ENCODE assay signal across 13 mouse cellular contexts in the genomic region with DNA sequence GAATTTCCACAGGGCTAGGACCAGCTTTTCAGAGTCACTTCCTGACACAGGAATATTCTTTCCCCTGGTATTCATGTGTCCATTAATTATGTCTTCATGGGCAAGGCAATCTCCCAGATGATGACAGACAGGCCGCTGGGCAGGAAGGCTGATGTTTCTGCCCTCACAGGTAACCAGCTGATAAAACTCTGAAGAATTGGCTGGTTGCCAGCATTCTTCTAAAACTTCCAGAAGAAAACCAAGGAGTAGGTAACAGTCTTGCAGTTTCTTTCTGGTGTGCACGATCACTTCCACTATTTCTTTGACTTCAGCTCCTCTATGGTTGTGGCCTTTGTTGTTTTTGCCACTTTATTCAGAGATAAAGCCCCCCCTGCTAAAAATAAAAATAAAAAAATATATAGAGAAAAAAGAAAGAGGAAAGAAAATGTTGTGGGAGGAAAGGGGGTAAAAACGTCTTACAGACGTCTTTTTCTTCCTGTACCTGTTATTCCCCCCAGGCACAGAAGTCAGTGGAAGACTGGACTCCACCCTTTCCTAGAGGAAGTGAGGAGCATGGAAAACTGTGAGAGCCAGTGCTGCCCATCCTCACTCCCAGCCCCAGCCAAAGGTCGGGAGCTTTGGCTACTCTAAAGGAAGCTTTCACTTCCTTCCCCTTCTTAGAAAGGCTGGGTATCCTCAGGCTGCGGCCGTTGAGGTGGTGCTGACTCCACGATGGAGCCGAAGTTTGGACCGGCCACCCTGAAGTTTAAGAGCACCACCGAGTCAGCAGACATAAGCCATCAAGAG.
DNase-seq lines count a peak whose midpoint lies in the region; ATAC-seq and TF ChIP-seq lines count a peak whose summit lies in the region.
"Had no signal": no experiment of that assay in that cellular context is flagged by ENCODE, and none has a peak within 500 bp of the region (broad histone marks: within the 10 kb centered on the region; RNA-seq: fewer than 3 reads in every experiment).

No protein-coding gene starts in this region.

- TF ChIP-seq CTCF in MEL (IDR thresholded peaks at IDR 0.05 in 2 of 3, conservative IDR thresholded peaks at IDR 0.05 in 1 of 3; ENCODE audit: control insufficient read depth in 1 of 3, insufficient read depth in 1 of 3, low read depth in 2 of 3, low read length in 3 of 3, poor library complexity in 1 of 3, severe bottlenecking in 1 of 3): no peak
- no peak for TF ChIP-seq CTCF in lung, postnatal 0 days (IDR thresholded peaks at IDR 0.05)

- H3K27me3 ChIP-seq in hindbrain, embryonic 10.5 days (ENCODE audit: insufficient read depth, poor library complexity, severe bottlenecking): no peaks in the 10 kb centered on the region
- H3K27me3 ChIP-seq in hindbrain, embryonic 13.5 days: no peaks in the 10 kb centered on the region
- no peaks in the 10 kb centered on the region for H3K27me3 ChIP-seq in MEL (ENCODE audit: control insufficient read depth in 1 of 2, insufficient read depth in 2 of 2, low read length in 2 of 2)
- H3K27me3 ChIP-seq in heart, embryonic 11.5 days (ENCODE audit: control insufficient read depth, insufficient read depth, low read length): no peaks in the 10 kb centered on the region
- H3K27me3 ChIP-seq in lung, postnatal 0 days (replicated peaks; ENCODE audit: insufficient read depth, low read length): no peaks in the 10 kb centered on the region
- H3K27me3 ChIP-seq: hindbrain, embryonic 12.5 days; limb, embryonic 13.5 days had no signal

- H3K4me1 ChIP-seq in hindbrain, embryonic 10.5 days (replicated peaks): peaks cover 32% of the 10 kb centered on the region
- peaks cover 24% of the 10 kb centered on the region for H3K4me1 ChIP-seq in hindbrain, embryonic 13.5 days (replicated peaks)
- H3K4me1 ChIP-seq in MEL (ENCODE audit: control insufficient read depth in 1 of 2, insufficient read depth in 2 of 2, low read length in 2 of 2): peaks cover 20 to 45% of the 10 kb centered on the region in 2 experiments
- peaks cover 34% of the 10 kb centered on the region for H3K4me1 ChIP-seq in heart, embryonic 11.5 days (ENCODE audit: control insufficient read depth, insufficient read depth, low read length)
- peaks cover 14% of the 10 kb centered on the region; the same call in 1 of the 2 replicates for H3K4me1 ChIP-seq in lung, postnatal 0 days (ENCODE audit: insufficient read depth, low read depth, low read length)

- no peak for DNase-seq in hindbrain, embryonic 10.5 days (ENCODE audit: low spot score)
- peak; percentile 45 for DNase-seq in MEL (ENCODE audit: low read depth, low spot score)
- peak; percentile 58 for DNase-seq in lung, postnatal 0 days (ENCODE audit: low spot score)
- no peak for DNase-seq in layer of hippocampus, postnatal 14 days (ENCODE audit: low spot score in 2 of 2)
- DNase-seq in left cerebral cortex, postnatal 14 days (ENCODE audit: low spot score in 2 of 2): no peak
- DNase-seq: cerebellum, postnatal 25 days; layer of hippocampus, adult 9-11 months had no signal

- peak overlapping the region; percentile 77; the same call in 1 of the 2 replicates for H3K27ac ChIP-seq in hindbrain, embryonic 10.5 days
- no peak overlapping the region for H3K27ac ChIP-seq in hindbrain, embryonic 13.5 days
- peak overlapping the region; percentile 98 for H3K27ac ChIP-seq in MEL (ENCODE audit: control insufficient read depth, low read depth, low read length)
- peak overlapping the region; percentile 92 for H3K27ac ChIP-seq in heart, embryonic 11.5 days (ENCODE audit: low read depth, low read length)
- peak overlapping the region; percentile 32; the same call in 1 of the 2 replicates for H3K27ac ChIP-seq in lung, postnatal 0 days (ENCODE audit: low read length)
- H3K27ac ChIP-seq: macrophage had no signal

- ATAC-seq in hindbrain, embryonic 13.5 days (ENCODE audit: low FRiP score): no peak
- peak; percentile 53; the same call in 1 of the 2 replicates for ATAC-seq in heart, embryonic 11.5 days (replicated peaks; ENCODE audit: insufficient number of reproducible peaks, low FRiP score, low TSS enrichment)
- peak; percentile 15; the same call in 1 of the 2 replicates for ATAC-seq in lung, postnatal 0 days

- H3K79me2 ChIP-seq in MEL (ENCODE audit: control insufficient read depth, insufficient read depth, low read length, poor library complexity): no peaks in the 10 kb centered on the region; the same call in 1 of the 2 replicates

- no peak overlapping the region for H3K9ac ChIP-seq in hindbrain, embryonic 13.5 days
- H3K9ac ChIP-seq in MEL (ENCODE audit: control insufficient read depth, low read depth, low read length, poor library complexity, severe bottlenecking): no peak overlapping the region
- no peak overlapping the region for H3K9ac ChIP-seq in heart, embryonic 11.5 days (ENCODE audit: low read depth, low read length)
- no peak overlapping the region for H3K9ac ChIP-seq in lung, postnatal 0 days (replicated peaks; ENCODE audit: low read depth)
- H3K9ac ChIP-seq: hindbrain, embryonic 12.5 days; limb, embryonic 13.5 days had no signal

- H3K9me3 ChIP-seq in hindbrain, embryonic 10.5 days: no peaks in the 10 kb centered on the region
- H3K9me3 ChIP-seq in hindbrain, embryonic 13.5 days: no peaks in the 10 kb centered on the region
- no peaks in the 10 kb centered on the region for H3K9me3 ChIP-seq in MEL (replicated peaks; ENCODE audit: insufficient read depth, low read length)
- no peaks in the 10 kb centered on the region for H3K9me3 ChIP-seq in heart, embryonic 11.5 days (replicated peaks; ENCODE audit: control insufficient read depth, low read length)
- H3K9me3 ChIP-seq in lung, postnatal 0 days (ENCODE audit: low read length): no peaks in the 10 kb centered on the region
- H3K9me3 ChIP-seq: hindbrain, embryonic 12.5 days; limb, embryonic 13.5 days had no signal

- no peak overlapping the region for H3K4me3 ChIP-seq in hindbrain, embryonic 10.5 days
- H3K4me3 ChIP-seq in hindbrain, embryonic 13.5 days: no peak overlapping the region
- H3K4me3 ChIP-seq in MEL (ENCODE audit: control insufficient read depth in 1 of 2, insufficient read depth in 1 of 2, low read depth in 2 of 2, low read length in 2 of 2): no peak overlapping the region
- H3K4me3 ChIP-seq in heart, embryonic 11.5 days (ENCODE audit: low read depth, low read length): no peak overlapping the region
- no peak overlapping the region for H3K4me3 ChIP-seq in lung, postnatal 0 days (ENCODE audit: low read depth, low read length)
- H3K4me3 ChIP-seq: erythroblast, embryonic 14.5 days; hindbrain, embryonic 12.5 days; limb, embryonic 13.5 days had no signal

- TF ChIP-seq RAD21 in MEL (IDR thresholded peaks at IDR 0.05; ENCODE audit: low read depth, low read length): no peak

- H3K36me3 ChIP-seq in hindbrain, embryonic 10.5 days: peaks cover 17% of the 10 kb centered on the region; the same call in 1 of the 2 replicates
- H3K36me3 ChIP-seq in hindbrain, embryonic 13.5 days: peaks cover 4% of the 10 kb centered on the region
- H3K36me3 ChIP-seq in MEL (ENCODE audit: control insufficient read depth in 1 of 2, insufficient read depth in 2 of 2, low read length in 2 of 2): peaks cover 0 to 34% of the 10 kb centered on the region in 2 experiments; a peak in 3 of 4 replicates
- H3K36me3 ChIP-seq in heart, embryonic 11.5 days (ENCODE audit: control insufficient read depth, insufficient read depth, low read length): peaks cover 3% of the 10 kb centered on the region
- no peaks in the 10 kb centered on the region for H3K36me3 ChIP-seq in lung, postnatal 0 days (ENCODE audit: insufficient read depth, low read length)
- H3K36me3 ChIP-seq: hindbrain, embryonic 12.5 days had no signal

- 78% methylated on average over 11 of the region's 11 CpGs for WGBS in hindbrain, embryonic 10.5 days
- 86% methylated on average over 11 of the region's 11 CpGs for WGBS in hindbrain, embryonic 13.5 days
- 54% methylated on average over 11 of the region's 11 CpGs for WGBS in heart, embryonic 11.5 days (ENCODE audit: insufficient replicate concordance)
- 38% methylated on average over 10 of the region's 11 CpGs for WGBS in lung, postnatal 0 days

- TF ChIP-seq POLR2A in MEL (IDR thresholded peaks at IDR 0.05; ENCODE audit: control insufficient read depth in 1 of 2, insufficient read depth in 1 of 2, low read depth in 1 of 2, low read length in 2 of 2, poor library complexity in 1 of 2): no peak

- H3K4me2 ChIP-seq in hindbrain, embryonic 13.5 days: no peak overlapping the region
- no peak overlapping the region; the same call in 1 of the 2 replicates for H3K4me2 ChIP-seq in heart, embryonic 11.5 days
- no peak overlapping the region for H3K4me2 ChIP-seq in lung, postnatal 0 days (replicated peaks; ENCODE audit: low read depth, low read length)
- H3K4me2 ChIP-seq: hindbrain, embryonic 12.5 days; limb, embryonic 13.5 days had no signal

- 0 out of 4 replicates have a peak, but pooled peaks have one; percentile 6 to 24 for TF ChIP-seq EP300 in MEL (IDR thresholded peaks at IDR 0.05; ENCODE audit: low read depth in 1 of 2, low read length in 2 of 2)
- TF ChIP-seq EP300 in lung, postnatal 0 days (IDR thresholded peaks at IDR 0.05): no peak

- intact Hi-C loops in left cerebral cortex, postnatal 14 days (cut with DNase I): no loop called here

TF ChIP-seq in MEL, 35 proteins besides CTCF, POLR2A, EP300 and RAD21:
- TF ChIP-seq GATA1 (IDR thresholded peaks at IDR 0.05; ENCODE audit: low read depth, low read length): no peak
- peak; percentile 77 for TF ChIP-seq ETS1 (IDR thresholded peaks at IDR 0.05; ENCODE audit: low read depth, low read length)

Comparison
In these comparisons a context has a peak if more than half of its experiments do, and no peak if none do; other contexts are left out.
1. DNase-seq: peak in MEL (single experiment) and lung, postnatal 0 days (single experiment); none in hindbrain, embryonic 10.5 days (single experiment), layer of hippocampus, postnatal 14 days (0 of 2) and left cerebral cortex, postnatal 14 days (0 of 2).